Comparison of ENCODE assay signal across 15 mouse cellular contexts in the genomic region with DNA sequence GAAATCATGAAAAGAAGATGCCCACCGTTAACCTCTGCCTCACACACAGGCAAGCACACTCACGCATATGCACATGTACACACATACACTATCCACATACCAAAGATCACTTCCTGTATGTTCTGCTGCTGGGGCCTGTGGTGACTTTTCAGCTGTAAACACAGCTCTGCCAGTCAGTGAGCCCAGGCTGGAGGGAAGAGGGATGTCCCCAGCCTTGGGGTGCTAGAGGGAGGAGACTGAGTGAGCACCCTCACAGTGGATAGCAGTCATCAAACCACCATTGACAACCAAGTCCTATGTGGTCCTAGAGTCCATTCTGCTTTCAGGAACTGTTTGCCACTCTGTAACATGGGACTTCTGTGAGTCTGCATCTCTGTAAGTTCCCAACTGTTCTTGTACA. TPM values are rescaled to one million over a fixed set of nuclear protein-coding genes. Genes with fewer than 3 reads are reported as not detected.
DNase-seq lines count a peak whose midpoint lies in the region; ATAC-seq and TF ChIP-seq lines count a peak whose summit lies in the region.
"Had no signal": no experiment of that assay in that cellular context is flagged by ENCODE, and none has a peak within 500 bp of the region (broad histone marks: within the 10 kb centered on the region; RNA-seq: fewer than 3 reads in every experiment).

No protein-coding gene starts in this region.

- H3K9me3 ChIP-seq in kidney, postnatal 0 days (replicated peaks; ENCODE audit: low read length): no peaks in the 10 kb centered on the region
- H3K9me3 ChIP-seq in liver, embryonic 12.5 days (replicated peaks): no peaks in the 10 kb centered on the region
- H3K9me3 ChIP-seq: forebrain, embryonic 12.5 days; midbrain, embryonic 12.5 days had no signal

- no peaks in the 10 kb centered on the region for H3K27me3 ChIP-seq in kidney, postnatal 0 days (ENCODE audit: insufficient read depth, low read length)
- peaks cover 34% of the 10 kb centered on the region for H3K27me3 ChIP-seq in liver, embryonic 12.5 days (replicated peaks)
- H3K27me3 ChIP-seq: forebrain, embryonic 12.5 days; midbrain, embryonic 12.5 days had no signal

- no peak overlapping the region for H3K4me3 ChIP-seq in kidney, postnatal 0 days (replicated peaks; ENCODE audit: low read depth, low read length)
- H3K4me3 ChIP-seq in liver, embryonic 12.5 days: no peak overlapping the region
- H3K4me3 ChIP-seq: forebrain, embryonic 12.5 days; midbrain, embryonic 12.5 days had no signal

- peaks cover 5% of the 10 kb centered on the region for H3K4me1 ChIP-seq in kidney, postnatal 0 days (replicated peaks; ENCODE audit: insufficient read depth, low read length)
- H3K4me1 ChIP-seq in liver, embryonic 12.5 days: peaks cover 40% of the 10 kb centered on the region

- TF ChIP-seq CTCF in kidney, postnatal 0 days (IDR thresholded peaks at IDR 0.05; ENCODE audit: low read depth): no peak

- H3K9ac ChIP-seq in kidney, postnatal 0 days (ENCODE audit: low read depth, low read length): no peak overlapping the region
- no peak overlapping the region for H3K9ac ChIP-seq in liver, embryonic 12.5 days
- H3K9ac ChIP-seq: forebrain, embryonic 12.5 days; midbrain, embryonic 12.5 days had no signal

- H3K27ac ChIP-seq in kidney, postnatal 0 days: peak overlapping the region; percentile 54
- peak overlapping the region; percentile 41 for H3K27ac ChIP-seq in liver, embryonic 12.5 days
- H3K27ac ChIP-seq: forebrain, embryonic 12.5 days; midbrain, embryonic 12.5 days had no signal

- no peak overlapping the region for H3K4me2 ChIP-seq in kidney, postnatal 0 days (ENCODE audit: low read length)
- no peak overlapping the region for H3K4me2 ChIP-seq in liver, embryonic 12.5 days
- H3K4me2 ChIP-seq: forebrain, embryonic 12.5 days; midbrain, embryonic 12.5 days had no signal

- peak; percentile 86 for DNase-seq in heart, adult 11 months
- DNase-seq in heart, postnatal 4 days: no peak
- no peak for DNase-seq in kidney, postnatal 0 days (ENCODE audit: low spot score)
- no peak for DNase-seq in kidney, postnatal 25 days
- peak; percentile 69 for DNase-seq in T-cell, adult 2 months (ENCODE audit: low spot score)
- no peak for DNase-seq in cerebellum, adult 9-10 months
- DNase-seq: cerebellum, postnatal 14 days had no signal

- ATAC-seq in kidney, postnatal 0 days (replicated peaks; ENCODE audit: low FRiP score, low read depth): no peak
- ATAC-seq in liver, embryonic 12.5 days: no peak
- ATAC-seq in erythroid progenitor cell, adult 5-6 weeks (replicated peaks; ENCODE audit: low FRiP score, poor library complexity, severe bottlenecking): no peak

- H3K36me3 ChIP-seq in kidney, postnatal 0 days (ENCODE audit: insufficient read depth, low read length): no peaks in the 10 kb centered on the region
- H3K36me3 ChIP-seq in liver, embryonic 12.5 days: no peaks in the 10 kb centered on the region
- H3K36me3 ChIP-seq: forebrain, embryonic 12.5 days; midbrain, embryonic 12.5 days had no signal

- WGBS in kidney, postnatal 0 days: 81% methylated on average over 2 of the region's 2 CpGs
- WGBS in liver, embryonic 12.5 days (ENCODE audit: insufficient replicate concordance): 59% methylated on average over 2 of the region's 2 CpGs

RNA-seq across cellular contexts. Expression of a gene that starts 2.9 kb away (rescaled TPM):
- 100 to 1,000 TPM; 269 to 284 TPM for total RNA-seq in heart, postnatal 4 days (2021)
- polyA plus RNA-seq in kidney, postnatal 0 days (2015; fragmentation: Nextera tagmentation; extraction: Ambion mirVana): 604 and 692 TPM in 2 replicates
- 160 and 165 TPM in 2 replicates for polyA plus RNA-seq in liver, embryonic 12.5 days (2016; fragmentation: Nextera tagmentation; extraction: Ambion mirVana)
- 19.3 and 26.3 TPM in 2 replicates for total RNA-seq in erythroid progenitor cell, adult 5-6 weeks (2015; ENCODE audit: low replicate concordance)
- 20.3 and 23.4 TPM in 2 replicates for total RNA-seq in erythroid progenitor cell, adult 5-6 weeks (2017; ENCODE audit: low replicate concordance)

RNA-seq across cellular contexts. Expression of a gene that starts 25.1 kb away (rescaled TPM):
- not detected for total RNA-seq in heart, postnatal 4 days (2021)
- polyA plus RNA-seq in kidney, postnatal 0 days (2015; fragmentation: Nextera tagmentation; extraction: Ambion mirVana): not detected in 2 replicates
- polyA plus RNA-seq in liver, embryonic 12.5 days (2016; fragmentation: Nextera tagmentation; extraction: Ambion mirVana): not detected in 2 replicates
- total RNA-seq in erythroid progenitor cell, adult 5-6 weeks (2015; ENCODE audit: low replicate concordance): not detected in 2 replicates
- not detected in 2 replicates for total RNA-seq in erythroid progenitor cell, adult 5-6 weeks (2017; ENCODE audit: low replicate concordance)
- total RNA-seq: adrenal gland, postnatal 4 days had no signal
- polyA plus RNA-seq: hindbrain, embryonic 11.5 days; midbrain, embryonic 12.5 days had no signal

RNA-seq across cellular contexts. Expression of a gene that starts 29.1 kb away (rescaled TPM):
- 10 to 100 TPM; 38.1 to 43.2 TPM for total RNA-seq in heart, postnatal 4 days (2021)
- polyA plus RNA-seq in kidney, postnatal 0 days (2015; fragmentation: Nextera tagmentation; extraction: Ambion mirVana): 100 and 108 TPM in 2 replicates
- 82.3 and 86.1 TPM in 2 replicates for polyA plus RNA-seq in liver, embryonic 12.5 days (2016; fragmentation: Nextera tagmentation; extraction: Ambion mirVana)
- 47.8 and 47.9 TPM in 2 replicates for total RNA-seq in erythroid progenitor cell, adult 5-6 weeks (2015; ENCODE audit: low replicate concordance)
- 130 and 194 TPM in 2 replicates for total RNA-seq in erythroid progenitor cell, adult 5-6 weeks (2017; ENCODE audit: low replicate concordance)

RNA-seq across cellular contexts. Expression of a gene that starts 48.9 kb away (rescaled TPM):
- total RNA-seq in heart, postnatal 4 days (2021): not detected
- polyA plus RNA-seq in kidney, postnatal 0 days (2015; fragmentation: Nextera tagmentation; extraction: Ambion mirVana): 0.08 TPM in 1 of 2 replicates, not detected in the other
- polyA plus RNA-seq in liver, embryonic 12.5 days (2016; fragmentation: Nextera tagmentation; extraction: Ambion mirVana): not detected in 2 replicates
- total RNA-seq in erythroid progenitor cell, adult 5-6 weeks (2015; ENCODE audit: low replicate concordance): not detected in 2 replicates
- not detected in 2 replicates for total RNA-seq in erythroid progenitor cell, adult 5-6 weeks (2017; ENCODE audit: low replicate concordance)
- total RNA-seq: layer of hippocampus, adult 8-10 months had no signal
- polyA plus RNA-seq: forebrain, embryonic 12.5 days; hindbrain, embryonic 11.5 days; limb, embryonic 14.5 days; midbrain, embryonic 12.5 days had no signal

RNA-seq across cellular contexts. Expression of a gene that starts 57.5 kb away (rescaled TPM):
- under 1 TPM in 1 of 2 experiments, not detected in 1; 0.14 TPM for total RNA-seq in heart, postnatal 4 days (2021)
- polyA plus RNA-seq in kidney, postnatal 0 days (2015; fragmentation: Nextera tagmentation; extraction: Ambion mirVana): 0.24 TPM in 1 of 2 replicates, not detected in the other
- 0.28 and 0.32 TPM in 2 replicates for polyA plus RNA-seq in liver, embryonic 12.5 days (2016; fragmentation: Nextera tagmentation; extraction: Ambion mirVana)
- total RNA-seq in erythroid progenitor cell, adult 5-6 weeks (2015; ENCODE audit: low replicate concordance): 1.4 and 4.6 TPM in 2 replicates
- 0.64 TPM in 1 of 2 replicates, not detected in the other for total RNA-seq in erythroid progenitor cell, adult 5-6 weeks (2017; ENCODE audit: low replicate concordance)
- total RNA-seq: adrenal gland, postnatal 4 days had no signal
- polyA plus RNA-seq: forebrain, embryonic 12.5 days; hindbrain, embryonic 11.5 days; midbrain, embryonic 12.5 days had no signal

Comparison
In these comparisons a context has a peak if more than half of its experiments do, and no peak if none do; other contexts are left out.
1. DNase-seq: peak in heart, adult 11 months (single experiment) and T-cell, adult 2 months (single experiment); none in heart, postnatal 4 days (single experiment), kidney, postnatal 0 days (single experiment), kidney, postnatal 25 days (0 of 2) and cerebellum, adult 9-10 months (single experiment).
2. RNA of a gene that starts 2.9 kb away (total RNA-seq): 269 to 284 TPM in heart, postnatal 4 days; 19.3 to 26.3 TPM in erythroid progenitor cell, adult 5-6 weeks; every median in the first group is over 4 times any median in the second.